In the genomic region with DNA sequence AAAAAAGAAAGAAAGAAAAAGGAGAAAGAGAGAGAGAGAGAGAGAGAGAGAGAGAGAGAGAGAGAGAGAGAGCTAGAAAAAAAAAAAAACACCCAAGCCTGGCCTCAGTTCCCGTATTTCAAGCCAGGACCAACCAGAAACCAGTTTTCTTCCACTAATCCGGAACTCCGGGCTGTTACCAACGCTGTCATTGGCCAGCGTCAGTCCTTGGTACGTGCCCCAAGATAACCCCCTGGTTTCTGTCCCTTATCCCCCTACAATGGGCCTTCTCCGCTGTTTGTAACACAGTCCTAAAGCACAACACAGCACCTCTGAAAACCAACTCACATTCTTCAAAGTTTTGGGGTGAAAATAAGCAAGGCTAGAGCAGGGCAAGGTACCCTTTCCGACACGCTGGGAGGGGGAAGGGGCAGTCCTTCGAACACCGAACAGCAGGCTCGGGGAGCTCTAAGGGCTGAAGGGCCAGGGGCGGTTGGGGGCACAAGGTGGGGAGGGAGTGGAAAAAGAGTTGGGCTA, we compare ENCODE assay signal across 8 mouse cellular contexts. TPM values are rescaled to one million over a fixed set of nuclear protein-coding genes. Genes with fewer than 3 reads are reported as not detected.
DNase-seq lines count a peak whose midpoint lies in the region; ATAC-seq and TF ChIP-seq lines count a peak whose summit lies in the region.

No protein-coding gene starts in this region.

- H3K27ac ChIP-seq in forebrain, embryonic 11.5 days (ENCODE audit: low read depth, low read length): no peak overlapping the region
- peak overlapping the region; percentile 90 for H3K27ac ChIP-seq in heart, postnatal 0 days (ENCODE audit: low read depth)
- peak overlapping the region; percentile 86 for H3K27ac ChIP-seq in liver, embryonic 16.5 days (ENCODE audit: low read length)
- peak overlapping the region; percentile 85 for H3K27ac ChIP-seq in neural tube, embryonic 13.5 days (replicated peaks)
- peak overlapping the region; percentile 59 for H3K27ac ChIP-seq in testis, adult 2 months (ENCODE audit: control insufficient read depth, insufficient read depth, low read depth, low read length)

- no peaks in the 10 kb centered on the region for H3K36me3 ChIP-seq in forebrain, embryonic 11.5 days (ENCODE audit: control insufficient read depth, insufficient read depth, low read length)
- H3K36me3 ChIP-seq in heart, postnatal 0 days (replicated peaks; ENCODE audit: control insufficient read depth, insufficient read depth, low read length): no peaks in the 10 kb centered on the region
- H3K36me3 ChIP-seq in liver, embryonic 16.5 days (ENCODE audit: control insufficient read depth, insufficient read depth): no peaks in the 10 kb centered on the region
- H3K36me3 ChIP-seq in neural tube, embryonic 13.5 days: no peaks in the 10 kb centered on the region
- no peaks in the 10 kb centered on the region for H3K36me3 ChIP-seq in testis, adult 2 months (ENCODE audit: control insufficient read depth, insufficient read depth, low read length)

- TF ChIP-seq CTCF in heart, postnatal 0 days (IDR thresholded peaks at IDR 0.05; ENCODE audit: low read depth): no peak
- no peak for TF ChIP-seq CTCF in testis, adult 2 months (IDR thresholded peaks at IDR 0.05; ENCODE audit: control insufficient read depth, insufficient read depth, insufficient replicate concordance, low read depth, low read length)

- H3K9me3 ChIP-seq in forebrain, embryonic 11.5 days (ENCODE audit: control insufficient read depth, low read length): no peaks in the 10 kb centered on the region
- H3K9me3 ChIP-seq in heart, postnatal 0 days (replicated peaks; ENCODE audit: control insufficient read depth, low read length): no peaks in the 10 kb centered on the region
- H3K9me3 ChIP-seq in liver, embryonic 16.5 days (replicated peaks; ENCODE audit: control insufficient read depth, low read length): no peaks in the 10 kb centered on the region
- H3K9me3 ChIP-seq in neural tube, embryonic 13.5 days: no peaks in the 10 kb centered on the region

- WGBS in forebrain, embryonic 11.5 days: 18% methylated on average over 13 of the region's 13 CpGs
- 12% methylated on average over 13 of the region's 13 CpGs for WGBS in heart, postnatal 0 days
- 21% methylated on average over 13 of the region's 13 CpGs for WGBS in liver, embryonic 16.5 days (ENCODE audit: insufficient replicate concordance)
- WGBS in neural tube, embryonic 13.5 days: 17% methylated on average over 13 of the region's 13 CpGs

- H3K27me3 ChIP-seq in forebrain, embryonic 11.5 days (ENCODE audit: control insufficient read depth, insufficient read depth, low read length): no peaks in the 10 kb centered on the region
- no peaks in the 10 kb centered on the region for H3K27me3 ChIP-seq in heart, postnatal 0 days (ENCODE audit: control insufficient read depth, insufficient read depth, low read length)
- no peaks in the 10 kb centered on the region for H3K27me3 ChIP-seq in liver, embryonic 16.5 days (ENCODE audit: control insufficient read depth, insufficient read depth, low read depth, low read length)
- H3K27me3 ChIP-seq in neural tube, embryonic 13.5 days: no peaks in the 10 kb centered on the region
- H3K27me3 ChIP-seq in testis, adult 2 months (ENCODE audit: control insufficient read depth, insufficient read depth, low read length): no peaks in the 10 kb centered on the region

- TF ChIP-seq POLR2A in testis, adult 2 months (IDR thresholded peaks at IDR 0.05; ENCODE audit: control insufficient read depth, low read depth, low read length): no peak

- DNase-seq in CD8-positive naive resting alpha-beta T cell, adult 2 months (ENCODE audit: low read depth in 2 of 2, low spot score in 2 of 2): peak; percentile 63 to 73
- peak; percentile 66 for DNase-seq in c-Kit-positive CD71-negative TER-119-negative erythroid progenitor cells, embryonic 14.5 days (ENCODE audit: low read depth)
- peak; percentile 77 for DNase-seq in forebrain, embryonic 11.5 days (ENCODE audit: low spot score)
- DNase-seq in heart, postnatal 0 days (ENCODE audit: low spot score): peak; percentile 80
- peak; percentile 79 to 87 for DNase-seq in kidney, postnatal 4 days

- peak overlapping the region; percentile 55 for H3K9ac ChIP-seq in forebrain, embryonic 11.5 days (ENCODE audit: low read length)
- H3K9ac ChIP-seq in heart, postnatal 0 days (replicated peaks; ENCODE audit: low read depth, low read length): peak overlapping the region; percentile 64
- H3K9ac ChIP-seq in liver, embryonic 16.5 days (ENCODE audit: low read depth, low read length): peak overlapping the region; percentile 78
- H3K9ac ChIP-seq in neural tube, embryonic 13.5 days: peak overlapping the region; percentile 76

- peak overlapping the region; percentile 51 for H3K4me3 ChIP-seq in forebrain, embryonic 11.5 days (ENCODE audit: low read depth, low read length)
- H3K4me3 ChIP-seq in heart, postnatal 0 days (ENCODE audit: low read depth, low read length): peak overlapping the region; percentile 78
- H3K4me3 ChIP-seq in liver, embryonic 16.5 days (ENCODE audit: low read depth, low read length): peak overlapping the region; percentile 77
- peak overlapping the region; percentile 59 for H3K4me3 ChIP-seq in neural tube, embryonic 13.5 days
- peak overlapping the region; percentile 90 for H3K4me3 ChIP-seq in testis, adult 2 months (ENCODE audit: control insufficient read depth, low read depth, low read length)

- no peaks in the 10 kb centered on the region for H3K4me1 ChIP-seq in forebrain, embryonic 11.5 days (replicated peaks; ENCODE audit: control insufficient read depth, insufficient read depth, low read length)
- no peaks in the 10 kb centered on the region for H3K4me1 ChIP-seq in heart, postnatal 0 days (ENCODE audit: control insufficient read depth, insufficient read depth)
- H3K4me1 ChIP-seq in liver, embryonic 16.5 days (ENCODE audit: control insufficient read depth, low read depth, low read length): no peaks in the 10 kb centered on the region; the same call in 1 of the 2 replicates
- H3K4me1 ChIP-seq in neural tube, embryonic 13.5 days (replicated peaks): no peaks in the 10 kb centered on the region
- no peaks in the 10 kb centered on the region for H3K4me1 ChIP-seq in testis, adult 2 months (ENCODE audit: control insufficient read depth, insufficient read depth, low read length)

- ATAC-seq in forebrain, embryonic 11.5 days (replicated peaks; ENCODE audit: low FRiP score): peak; percentile 84
- ATAC-seq in heart, postnatal 0 days (ENCODE audit: insufficient read depth, low read depth): peak; percentile 78
- ATAC-seq in liver, embryonic 16.5 days (ENCODE audit: low read depth): peak; percentile 71
- ATAC-seq in neural tube, embryonic 13.5 days (ENCODE audit: low read depth): peak; percentile 57

- no peak for TF ChIP-seq EP300 in heart, postnatal 0 days (IDR thresholded peaks at IDR 0.05; ENCODE audit: low read depth)

- peak overlapping the region; percentile 49 for H3K4me2 ChIP-seq in forebrain, embryonic 11.5 days (ENCODE audit: low read depth, low read length, severe bottlenecking)
- H3K4me2 ChIP-seq in heart, postnatal 0 days (ENCODE audit: low read depth, low read length): peak overlapping the region; percentile 73
- H3K4me2 ChIP-seq in liver, embryonic 16.5 days (ENCODE audit: low read depth, low read length): peak overlapping the region; percentile 66
- H3K4me2 ChIP-seq in neural tube, embryonic 13.5 days: peak overlapping the region; percentile 56

RNA-seq across cellular contexts. Expression of a gene that starts 1.4 kb away (rescaled TPM):
- polyA plus RNA-seq in forebrain, embryonic 11.5 days (2014; fragmentation: Nextera tagmentation; extraction: Ambion mirVana): 3.8 and 4.9 TPM in 2 replicates
- 1.7 and 4.4 TPM in 2 replicates for total RNA-seq in heart, postnatal 0 days (2014; rRNA removed; ENCODE audit: low replicate concordance)
- 1.2 and 1.4 TPM in 2 replicates for polyA plus RNA-seq in heart, postnatal 0 days (2015; fragmentation: Nextera tagmentation; extraction: Ambion mirVana)
- polyA plus RNA-seq in liver, embryonic 16.5 days (2015; fragmentation: Nextera tagmentation; extraction: Ambion mirVana): 0.74 and 0.91 TPM in 2 replicates
- 2.8 TPM in 2 replicates for polyA plus RNA-seq in neural tube, embryonic 13.5 days (2015; fragmentation: Nextera tagmentation; extraction: Ambion mirVana)
- 1.1 and 1.4 TPM in 2 replicates for polyA plus RNA-seq in testis, adult 2 months (2012; rRNA removed)
